Mouse (Mus musculus) heart, postnatal 0 days (tissue): ENCODE results near the gene Apln. TPM values are rescaled to one million over a fixed set of nuclear protein-coding genes. Genes with fewer than 3 reads are reported as not detected.
A peak's percentile ranks its signal among the peaks of the same experiment; 100 is the strongest.

Experiments used
- ATAC-seq: fragments of 200-750 bp; cut with Nextera tagmentation; 2 replicates; pipeline ENCODE4 v1.8.0; 2017; ENCODE audit warnings: low read depth, moderate number of reproducible peaks, moderate library complexity; ENCODE audit not compliant: insufficient read depth
- DNase-seq: peaks from one replicate; pipeline ENCODE4 v3.0.0-alpha.2; 2016; ENCODE audit warnings: low spot score
- H3K27ac ChIP-seq: fragments of 300-500 bp; sonication (generic); 2 replicates; pipeline ENCODE4 v1.5.1; 2014; ENCODE audit warnings: low read depth, mild to moderate bottlenecking
- H3K27me3 ChIP-seq: fragments of 300-500 bp; sonication (generic); 2 replicates; pipeline ENCODE4 v1.6.1; 2014; ENCODE audit warnings: low read length, mixed read lengths; ENCODE audit not compliant: control insufficient read depth, insufficient read depth
- H3K36me3 ChIP-seq: fragments of 300-500 bp; sonication (generic); replicated peaks from 2 replicates; pipeline ENCODE4 v1.6.1; 2014; ENCODE audit warnings: low read length, mixed read lengths; ENCODE audit not compliant: control insufficient read depth, insufficient read depth
- H3K4me1 ChIP-seq: fragments of 300-500 bp; sonication (generic); 2 replicates; pipeline ENCODE4 v1.6.1; 2014; ENCODE audit warnings: antibody characterized with exemption; ENCODE audit not compliant: control insufficient read depth, insufficient read depth
- H3K4me2 ChIP-seq: fragments of 300-500 bp; sonication (generic); 2 replicates; pipeline ENCODE4 v1.6.1; 2014; ENCODE audit warnings: low read depth, mild to moderate bottlenecking, low read length, moderate library complexity
- H3K4me3 ChIP-seq: fragments of 300-500 bp; sonication (generic); 2 replicates; pipeline ENCODE4 v1.5.1; 2014; ENCODE audit warnings: low read depth, low read length
- H3K9ac ChIP-seq: fragments of 300-500 bp; sonication (generic); replicated peaks from 2 replicates; pipeline ENCODE4 v1.6.1; 2014; ENCODE audit warnings: low read depth, low read length, mixed read lengths
- H3K9me3 ChIP-seq: fragments of 300-500 bp; sonication (generic); replicated peaks from 2 replicates; pipeline ENCODE4 v1.6.1; 2016; ENCODE audit warnings: low read length; ENCODE audit not compliant: control insufficient read depth
- CTCF ChIP-seq: IDR thresholded peaks from 2 replicates; pipeline ENCODE4 v1.5.1; 2016; ENCODE audit warnings: antibody characterized with exemption, control low read depth, low read depth
- EP300 ChIP-seq: IDR thresholded peaks from 2 replicates; pipeline ENCODE4 v1.6.1; 2016; ENCODE audit warnings: antibody characterized with exemption, low read depth
- WGBS: fragments of 180-500 bp; shearing (Covaris S2); extraction: QIAGEN DNeasy Blood & Tissue Kit; methylation state at CpG from one replicate; pipeline ENCODE4 v1.1.7; 2014; 5-methylcytosine and 5-hydroxymethylcytosine counted together
- polyA plus RNA-seq: library from polyadenylated mRNA; unstranded; fragments of >200 nt; fragmentation: Nextera tagmentation; extraction: Ambion mirVana; gene quantifications from 2 replicates; pipeline ENCODE4 v1.2.1, GENCODE M21; 2015
- total RNA-seq: library from RNA; depleted of rRNA; stranded (reverse); fragments of >200 nt; gene quantifications from 2 replicates; pipeline ENCODE4 v1.2.3, GENCODE M21; 2014; ENCODE audit warnings: low replicate concordance; rRNA removed

The Apln gene
- total RNA-seq (15.0 and 18.6 TPM in 2 replicates), polyA plus RNA-seq (6.3 and 7.6 TPM in 2 replicates)

- ATAC-seq (peak; percentile 64), DNase-seq (no peak)
- Histone ChIP-seq H3K27ac (peak within 1 kb of the TSS; percentile 53), H3K9ac (peak within 1 kb of the TSS; percentile 41; the same call in 1 of the 2 replicates), H3K9me3 (no peaks in the 10 kb centered on the region), H3K4me1 (no peaks in the 10 kb centered on the region), H3K27me3 (peaks cover 10% of the 10 kb centered on the region; the same call in 1 of the 2 replicates), H3K4me2 (peak within 1 kb of the TSS; percentile 70), H3K36me3 (no peaks in the 10 kb centered on the region), H3K4me3 (peak within 1 kb of the TSS; percentile 50)
- TF ChIP-seq EP300, result no peak
- TF ChIP-seq CTCF, result no peak
- WGBS, result 21% methylated on average over 66 of the region's 73 CpGs
Measured at GRCm38 (mm10) chrX:48034144-48035113, at the start of gene Apln. Gene Apln, minus strand, starts transcription at chrX:48034853.

GRCm38 (mm10) chrX:48082364-48082763 is 47.7 kb upstream of the Apln start:
- ATAC-seq (no peak), DNase-seq (no peak)
- TF ChIP-seq CTCF, result no peak
- TF ChIP-seq EP300, result no peak
- no peak overlapping the region for H3K4me3 ChIP-seq
- no peaks in the 10 kb centered on the region for H3K36me3 ChIP-seq
- H3K9me3 ChIP-seq, result no peaks in the 10 kb centered on the region
- H3K4me2 ChIP-seq, result no peak overlapping the region
- no peaks in the 10 kb centered on the region for H3K27me3 ChIP-seq
- WGBS, result 34% methylated on average over 5 of the region's 5 CpGs
- H3K27ac ChIP-seq, result no peak overlapping the region
- H3K4me1 ChIP-seq, result no peaks in the 10 kb centered on the region
- no peak overlapping the region for H3K9ac ChIP-seq

GRCm38 (mm10) chrX:48076806-48077425 is 42.3 kb upstream of the Apln start:
- no peak for ATAC-seq
- Histone ChIP-seq H3K27me3 (no peaks in the 10 kb centered on the region), H3K36me3 (no peaks in the 10 kb centered on the region), H3K9me3 (no peaks in the 10 kb centered on the region), H3K4me1 (no peaks in the 10 kb centered on the region), H3K9ac (no peak overlapping the region), H3K4me2 (no peak overlapping the region), H3K4me3 (no peak overlapping the region), H3K27ac (no peak overlapping the region)
- TF ChIP-seq EP300 (no peak), CTCF (no peak)
- WGBS, result 62% methylated on average over 4 of the region's 4 CpGs
- DNase-seq, result no peak

- Histone ChIP-seq H3K4me3 (no peak overlapping the region), H3K4me1 (no peaks in the 10 kb centered on the region), H3K27ac (no peak overlapping the region), H3K9me3 (no peaks in the 10 kb centered on the region), H3K9ac (no peak overlapping the region), H3K4me2 (no peak overlapping the region), H3K36me3 (no peaks in the 10 kb centered on the region), H3K27me3 (no peaks in the 10 kb centered on the region)
- DNase-seq, result no peak
- WGBS, result 67% methylated on average over 3 of the region's 3 CpGs
- TF ChIP-seq CTCF (no peak), EP300 (no peak)
- ATAC-seq, result no peak
Measured at GRCm38 (mm10) chrX:48074691-48075090, 40.0 kb upstream of the Apln start.

GRCm38 (mm10) chrX:48072401-48072800 is 37.7 kb upstream of the Apln start:
- H3K36me3 ChIP-seq, result no peaks in the 10 kb centered on the region
- TF ChIP-seq EP300 (no peak), CTCF (no peak)
- no peaks in the 10 kb centered on the region for H3K4me1 ChIP-seq
- ATAC-seq, result no peak
- H3K27me3 ChIP-seq, result no peaks in the 10 kb centered on the region
- no peak for DNase-seq
- H3K4me3 ChIP-seq, result no peak overlapping the region
- no peaks in the 10 kb centered on the region for H3K9me3 ChIP-seq
- no peak overlapping the region for H3K9ac ChIP-seq
- H3K4me2 ChIP-seq, result no peak overlapping the region
- H3K27ac ChIP-seq, result no peak overlapping the region
- 35% methylated on average over 5 of the region's 5 CpGs for WGBS
